Mouse (Mus musculus) lung, postnatal 0 days (tissue): ENCODE measurements around the gene Trh.

ENCODE experiments used
- CTCF ChIP-seq: IDR thresholded peaks from 2 replicates; pipeline ENCODE4 v1.5.1; 2016; ENCODE audit warnings: antibody characterized with exemption, mild to moderate bottlenecking
- EP300 ChIP-seq: IDR thresholded peaks from 2 replicates; pipeline ENCODE4 v1.6.1; 2016; ENCODE audit warnings: antibody characterized with exemption, mild to moderate bottlenecking, control low read depth

- no peak for TF ChIP-seq CTCF
- TF ChIP-seq EP300, result no peak
These were observed 13.1 kb downstream of the Trh start for GRCm38 (mm10) chr6:92231356-92231755.
